Mouse (Mus musculus) small intestine, adult 2 months (tissue): Measurements from ENCODE around the gene Rasa2. TPM values are rescaled to one million over a fixed set of nuclear protein-coding genes. Genes with fewer than 3 reads are reported as not detected.

Source experiments
- H3K27ac ChIP-seq: fragments of 200-500 bp; 2 replicates; pipeline ENCODE4 v1.5.1; 2012; ENCODE audit warnings: low read depth, low read length, control low read depth, inconsistent platforms; ENCODE audit not compliant: insufficient read depth
- H3K27me3 ChIP-seq: fragments of 200-500 bp; 2 replicates; pipeline ENCODE4 v1.6.1; 2012; ENCODE audit warnings: mild to moderate bottlenecking, moderate library complexity, low read length, inconsistent platforms; ENCODE audit not compliant: control insufficient read depth, insufficient read depth
- H3K36me3 ChIP-seq: fragments of 200-500 bp; 2 replicates; pipeline ENCODE4 v1.6.1; 2012; ENCODE audit warnings: mild to moderate bottlenecking, low read length, control low read depth, inconsistent platforms; ENCODE audit not compliant: control insufficient read depth, insufficient read depth
- H3K4me1 ChIP-seq: fragments of 200-500 bp; 2 replicates; pipeline ENCODE4 v1.6.1; 2012; ENCODE audit warnings: low read length, inconsistent platforms, mixed read lengths; ENCODE audit not compliant: control insufficient read depth, insufficient read depth, insufficient read length
- H3K4me3 ChIP-seq: fragments of 200-500 bp; 2 replicates; pipeline ENCODE4 v1.5.1; 2012; ENCODE audit warnings: low read depth, mild to moderate bottlenecking, control low read depth, inconsistent platforms, low read length, moderate library complexity
- CTCF ChIP-seq: fragments of 200-500 bp; IDR thresholded peaks from 2 replicates; pipeline ENCODE4 v1.5.1; 2012; ENCODE audit warnings: low read depth, mild to moderate bottlenecking, control low read depth, inconsistent platforms, low read length, moderate library complexity, mixed read lengths; ENCODE audit not compliant: insufficient replicate concordance, insufficient read length; ENCODE audit errors: extremely low read depth
- POLR2A ChIP-seq: fragments of 200-500 bp; IDR thresholded peaks from 2 replicates; pipeline ENCODE4 v1.6.1; 2012; ENCODE audit warnings: low read depth, mild to moderate bottlenecking, control low read depth, inconsistent platforms, low read length, moderate library complexity
- WGBS: fragments of 180-500 bp; shearing (Covaris S2); methylation state at CpG from one replicate; pipeline ENCODE4 v1.1.7; 2018; 5-methylcytosine and 5-hydroxymethylcytosine counted together
- polyA plus RNA-seq: library from polyadenylated mRNA; depleted of rRNA; stranded (reverse); fragments of >200 nt; gene quantifications from 2 replicates; pipeline ENCODE4 v1.2.3, GENCODE M21; 2012

Gene Rasa2
- polyA plus RNA-seq, 1 experiment = 2.6 TPM

- Histone ChIP-seq H3K4me3 (no peak overlapping the region), H3K27me3 (no peaks in the 10 kb centered on the region), H3K4me1 (no peaks in the 10 kb centered on the region), H3K27ac (no peak overlapping the region), H3K36me3 (no peaks in the 10 kb centered on the region)
- 28% methylated on average over 4 of the region's 4 CpGs for WGBS
- no peak for TF ChIP-seq POLR2A
- TF ChIP-seq CTCF = no peak
Measured at GRCm38 (mm10) chr9:96517429-96517828, 114.0 kb downstream of the Rasa2 start.

- Histone ChIP-seq H3K4me1 (no peaks in the 10 kb centered on the region), H3K36me3 (no peaks in the 10 kb centered on the region), H3K27ac (no peak overlapping the region), H3K4me3 (no peak overlapping the region), H3K27me3 (no peaks in the 10 kb centered on the region)
- WGBS = 60% methylated on average over 3 of the region's 3 CpGs
- TF ChIP-seq CTCF (no peak), POLR2A (no peak)
Measured at GRCm38 (mm10) chr9:96516806-96517205, 114.6 kb downstream of the Rasa2 start.

GRCm38 (mm10) chr9:96515737-96516136 lies 115.7 kb downstream of the Rasa2 start:
- Histone ChIP-seq H3K36me3 (no peaks in the 10 kb centered on the region), H3K27me3 (no peaks in the 10 kb centered on the region), H3K27ac (no peak overlapping the region), H3K4me1 (no peaks in the 10 kb centered on the region), H3K4me3 (no peak overlapping the region)
- TF ChIP-seq CTCF (no peak), POLR2A (no peak)
- WGBS = 80% methylated on average over 5 of the region's 5 CpGs

GRCm38 (mm10) chr9:96514278-96514677 lies 117.1 kb downstream of the Rasa2 start:
- no peaks in the 10 kb centered on the region for H3K27me3 ChIP-seq
- H3K36me3 ChIP-seq = no peaks in the 10 kb centered on the region
- no peak overlapping the region for H3K27ac ChIP-seq
- 66% methylated on average over 5 of the region's 5 CpGs for WGBS
- H3K4me1 ChIP-seq = no peaks in the 10 kb centered on the region
- no peak overlapping the region for H3K4me3 ChIP-seq
- no peak for TF ChIP-seq POLR2A
- TF ChIP-seq CTCF = no peak

- no peak for TF ChIP-seq CTCF
- TF ChIP-seq POLR2A = no peak
- Histone ChIP-seq H3K36me3 (no peaks in the 10 kb centered on the region), H3K27me3 (no peaks in the 10 kb centered on the region), H3K27ac (no peak overlapping the region), H3K4me1 (no peaks in the 10 kb centered on the region; the same call in 1 of the 2 replicates), H3K4me3 (no peak overlapping the region)
- 45% methylated on average over 10 of the region's 10 CpGs for WGBS
Measured at GRCm38 (mm10) chr9:96506011-96506498, 125.4 kb downstream of the Rasa2 start.

DNA sequence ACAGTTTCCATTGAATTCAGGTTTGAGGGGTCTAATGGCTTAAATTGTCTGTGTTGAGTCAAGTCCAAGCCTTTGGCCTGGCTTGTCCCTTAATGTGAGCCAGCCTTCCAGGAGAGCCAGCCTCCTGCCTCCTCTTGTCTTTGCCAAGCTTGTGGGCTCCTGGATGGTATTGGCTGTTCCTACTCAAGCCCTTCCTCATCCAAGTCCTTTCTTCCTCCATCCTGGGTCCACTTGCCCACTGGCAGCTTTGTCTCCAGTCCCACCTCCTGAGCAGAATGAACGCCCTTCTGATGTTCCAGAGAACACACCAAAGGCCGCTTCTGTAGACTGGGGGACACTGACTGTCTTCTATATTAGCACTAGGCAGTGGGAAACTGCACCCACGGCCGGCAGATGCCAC lies 126.3 kb downstream of the Rasa2 start:
- no peak overlapping the region for H3K27ac ChIP-seq
- no peaks in the 10 kb centered on the region; the same call in 1 of the 2 replicates for H3K4me1 ChIP-seq
- H3K27me3 ChIP-seq = no peaks in the 10 kb centered on the region
- H3K4me3 ChIP-seq = no peak overlapping the region
- 89% methylated on average over 4 of the region's 4 CpGs for WGBS
- no peak for TF ChIP-seq CTCF
- TF ChIP-seq POLR2A = no peak
- no peaks in the 10 kb centered on the region for H3K36me3 ChIP-seq

GRCm38 (mm10) chr9:96504116-96504895 lies 127.1 kb downstream of the Rasa2 start:
- Histone ChIP-seq H3K4me3 (no peak overlapping the region), H3K4me1 (no peaks in the 10 kb centered on the region; the same call in 1 of the 2 replicates), H3K27ac (no peak overlapping the region), H3K27me3 (no peaks in the 10 kb centered on the region), H3K36me3 (no peaks in the 10 kb centered on the region)
- 88% methylated on average over 17 of the region's 17 CpGs for WGBS
- no peak for TF ChIP-seq POLR2A
- TF ChIP-seq CTCF = no peak
